Mouse (Mus musculus) bone marrow macrophage, adult 2 months (primary cell): ENCODE measurements around the gene 4930404N11Rik.

Source experiments
- CTCF ChIP-seq: IDR thresholded peaks from 2 replicates; pipeline ENCODE4 v1.5.1; 2012; ENCODE audit warnings: low read depth, mild to moderate bottlenecking, low read length, moderate library complexity
- POLR2A ChIP-seq: IDR thresholded peaks from 2 replicates; pipeline ENCODE4 v1.6.1; 2012; ENCODE audit warnings: mild to moderate bottlenecking, low read depth, low read length, borderline replicate concordance

- no peak for TF ChIP-seq CTCF
- no peak for TF ChIP-seq POLR2A
These were observed 4.9 kb downstream of the 4930404N11Rik start for GRCm38 (mm10) chr10:81360721-81361120.
